ENCODE assay signal across 23 mouse cellular contexts in the genomic region with DNA sequence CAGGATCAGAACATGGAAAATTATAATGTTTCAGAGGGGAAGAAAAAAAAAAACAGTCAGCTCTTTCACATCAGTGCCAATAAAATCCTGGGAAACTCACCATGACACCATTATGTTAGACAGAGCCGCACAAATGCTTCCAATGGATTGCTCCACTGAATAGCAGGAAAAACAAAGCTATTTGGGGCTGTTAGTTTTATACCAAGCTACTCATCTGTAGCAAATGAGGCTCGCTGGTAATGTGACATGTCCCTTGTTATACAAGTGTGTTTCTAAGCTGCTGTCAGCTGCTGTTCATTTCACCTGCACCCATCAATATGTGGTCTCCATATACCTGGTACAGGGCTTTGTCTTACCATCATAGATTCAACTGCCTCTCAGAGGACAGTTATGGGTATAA.
A peak's percentile ranks its signal among the peaks of the same experiment; 100 is the strongest.
DNase-seq lines count a peak whose midpoint lies in the region; ATAC-seq and TF ChIP-seq lines count a peak whose summit lies in the region.
"Had no signal": no experiment of that assay in that cellular context is flagged by ENCODE, and none has a peak within 500 bp of the region (broad histone marks: within the 10 kb centered on the region; RNA-seq: fewer than 3 reads in every experiment).

No protein-coding gene starts in this region.

- H3K36me3 ChIP-seq in lung, embryonic 14.5 days (ENCODE audit: insufficient read depth) = no peaks in the 10 kb centered on the region
- H3K36me3 ChIP-seq in forebrain, embryonic 12.5 days (replicated peaks) = no peaks in the 10 kb centered on the region
- no peaks in the 10 kb centered on the region for H3K36me3 ChIP-seq in hindbrain, embryonic 16.5 days (ENCODE audit: control insufficient read depth, insufficient read depth, low read length)
- H3K36me3 ChIP-seq: heart, embryonic 10.5 days; hindbrain, embryonic 15.5 days; limb, embryonic 12.5 days; liver, embryonic 12.5 days; lung, embryonic 15.5 days; stomach, embryonic 15.5 days had no signal

- H3K9me3 ChIP-seq in lung, embryonic 14.5 days (ENCODE audit: low read depth, low read length) = no peaks in the 10 kb centered on the region
- no peaks in the 10 kb centered on the region for H3K9me3 ChIP-seq in forebrain, embryonic 12.5 days
- H3K9me3 ChIP-seq in hindbrain, embryonic 16.5 days (ENCODE audit: control insufficient read depth, low read length) = no peaks in the 10 kb centered on the region
- H3K9me3 ChIP-seq: heart, embryonic 10.5 days; hindbrain, embryonic 15.5 days; limb, embryonic 12.5 days; liver, embryonic 12.5 days; lung, embryonic 15.5 days; stomach, embryonic 15.5 days had no signal

- ATAC-seq in lung, embryonic 14.5 days (ENCODE audit: insufficient read depth) = peak; percentile 41; the same call in 1 of the 2 replicates
- ATAC-seq in forebrain, embryonic 12.5 days (ENCODE audit: low FRiP score) = peak; percentile 71
- 0 out of 2 replicates have a peak, but pooled peaks have one; percentile 58 for ATAC-seq in hindbrain, embryonic 16.5 days
- ATAC-seq in CD4-positive, CD25-positive, alpha-beta regulatory T cell, adult 4 months = no peak
- ATAC-seq: intestine, postnatal 0 days; liver, embryonic 12.5 days; midbrain, embryonic 16.5 days; Patski had no signal

- DNase-seq in lung, embryonic 14.5 days = peak; percentile 39
- no peak for DNase-seq in lung, postnatal 14 days
- DNase-seq in brain, adult 2 months (ENCODE audit: low read depth, low spot score) = peak; percentile 22
- no peak for DNase-seq in kidney, postnatal 4 days
- DNase-seq in adipocyte (ENCODE audit: low spot score) = no peak
- DNase-seq: adrenal gland, postnatal 25 days; cerebellum, adult 18-20 months; cerebellum, postnatal 25 days; embryo, embryonic 11 days; right cerebral cortex, postnatal 14 days; thymus, adult 18-20 months had no signal

- H3K4me3 ChIP-seq in lung, embryonic 14.5 days (ENCODE audit: low read depth, low read length) = no peak overlapping the region
- H3K4me3 ChIP-seq in forebrain, embryonic 12.5 days (replicated peaks) = no peak overlapping the region
- no peak overlapping the region for H3K4me3 ChIP-seq in hindbrain, embryonic 16.5 days (ENCODE audit: low read length)
- H3K4me3 ChIP-seq: heart, embryonic 10.5 days; hindbrain, embryonic 15.5 days; limb, embryonic 12.5 days; liver, embryonic 12.5 days; lung, embryonic 15.5 days; stomach, embryonic 15.5 days had no signal

- no peaks in the 10 kb centered on the region for H3K4me1 ChIP-seq in lung, embryonic 14.5 days (ENCODE audit: insufficient read depth)
- H3K4me1 ChIP-seq in forebrain, embryonic 12.5 days = peaks cover 6% of the 10 kb centered on the region; the same call in 1 of the 2 replicates
- no peaks in the 10 kb centered on the region for H3K4me1 ChIP-seq in hindbrain, embryonic 16.5 days (ENCODE audit: control insufficient read depth, insufficient read depth, low read depth, low read length)
- H3K4me1 ChIP-seq: heart, embryonic 10.5 days; hindbrain, embryonic 15.5 days; limb, embryonic 12.5 days; liver, embryonic 12.5 days; lung, embryonic 15.5 days; stomach, embryonic 15.5 days had no signal

- TF ChIP-seq CTCF in lung, embryonic 14.5 days (IDR thresholded peaks at IDR 0.05; ENCODE audit: low read depth) = no peak

- H3K27ac ChIP-seq in lung, embryonic 14.5 days (ENCODE audit: low read depth) = no peak overlapping the region
- no peak overlapping the region for H3K27ac ChIP-seq in forebrain, embryonic 12.5 days
- H3K27ac ChIP-seq in hindbrain, embryonic 16.5 days (ENCODE audit: low read depth, low read length) = no peak overlapping the region
- H3K27ac ChIP-seq: heart, embryonic 10.5 days; hindbrain, embryonic 15.5 days; limb, embryonic 12.5 days; liver, embryonic 12.5 days; lung, embryonic 15.5 days; stomach, embryonic 15.5 days had no signal

- WGBS in lung, embryonic 14.5 days = 37% methylated on average over 2 of the region's 2 CpGs
- WGBS in forebrain, embryonic 12.5 days = 10% methylated on average over 2 of the region's 2 CpGs
- WGBS in hindbrain, embryonic 16.5 days = 19% methylated on average over 2 of the region's 2 CpGs

- H3K4me2 ChIP-seq in lung, embryonic 14.5 days = no peak overlapping the region
- H3K4me2 ChIP-seq in forebrain, embryonic 12.5 days = no peak overlapping the region
- no peak overlapping the region for H3K4me2 ChIP-seq in hindbrain, embryonic 16.5 days (ENCODE audit: low read length)
- H3K4me2 ChIP-seq: hindbrain, embryonic 15.5 days; limb, embryonic 12.5 days; liver, embryonic 12.5 days; lung, embryonic 15.5 days; stomach, embryonic 15.5 days had no signal

- no peaks in the 10 kb centered on the region for H3K27me3 ChIP-seq in lung, embryonic 14.5 days (ENCODE audit: insufficient read depth, low read length)
- no peaks in the 10 kb centered on the region for H3K27me3 ChIP-seq in forebrain, embryonic 12.5 days
- no peaks in the 10 kb centered on the region for H3K27me3 ChIP-seq in hindbrain, embryonic 16.5 days (replicated peaks; ENCODE audit: control insufficient read depth, insufficient read depth, low read length)
- H3K27me3 ChIP-seq: hindbrain, embryonic 15.5 days; limb, embryonic 12.5 days; liver, embryonic 12.5 days; lung, embryonic 15.5 days; Patski; stomach, embryonic 15.5 days had no signal

- no peak overlapping the region for H3K9ac ChIP-seq in lung, embryonic 14.5 days
- no peak overlapping the region for H3K9ac ChIP-seq in forebrain, embryonic 12.5 days
- H3K9ac ChIP-seq in hindbrain, embryonic 16.5 days (ENCODE audit: low read depth, low read length) = no peak overlapping the region
- H3K9ac ChIP-seq: hindbrain, embryonic 15.5 days; limb, embryonic 12.5 days; liver, embryonic 12.5 days; lung, embryonic 15.5 days; stomach, embryonic 15.5 days had no signal

Comparison
In these comparisons a context has a peak if more than half of its experiments do, and no peak if none do; other contexts are left out.
1. DNase-seq: peak in lung, embryonic 14.5 days (single experiment) and brain, adult 2 months (single experiment); none in lung, postnatal 14 days (single experiment), kidney, postnatal 4 days (0 of 2) and adipocyte (single experiment).